Mouse (Mus musculus): ENCODE data around the gene Bcl2l11.

Gene Bcl2l11

DNA sequence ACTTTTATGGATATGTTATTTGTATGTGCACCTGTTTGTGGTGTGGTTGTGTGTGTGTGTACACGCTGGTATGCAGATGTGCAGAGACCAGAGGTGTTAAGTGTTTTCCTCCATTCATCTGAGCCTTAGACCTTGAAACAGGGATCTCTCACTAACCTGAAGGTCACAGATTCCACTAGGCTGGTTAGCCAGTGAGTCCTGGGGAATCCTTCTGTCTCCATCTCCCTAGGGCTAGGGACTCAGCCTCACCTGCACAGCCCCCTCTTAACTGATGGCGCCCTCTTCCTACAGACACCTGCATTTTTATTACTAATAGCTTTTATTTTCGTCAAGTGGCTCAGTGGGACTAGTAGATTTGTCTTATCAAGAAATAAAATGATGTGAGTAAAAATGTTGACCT is 14.3 kb downstream of the Bcl2l11 start:
- no peak for DNase-seq

DNA sequence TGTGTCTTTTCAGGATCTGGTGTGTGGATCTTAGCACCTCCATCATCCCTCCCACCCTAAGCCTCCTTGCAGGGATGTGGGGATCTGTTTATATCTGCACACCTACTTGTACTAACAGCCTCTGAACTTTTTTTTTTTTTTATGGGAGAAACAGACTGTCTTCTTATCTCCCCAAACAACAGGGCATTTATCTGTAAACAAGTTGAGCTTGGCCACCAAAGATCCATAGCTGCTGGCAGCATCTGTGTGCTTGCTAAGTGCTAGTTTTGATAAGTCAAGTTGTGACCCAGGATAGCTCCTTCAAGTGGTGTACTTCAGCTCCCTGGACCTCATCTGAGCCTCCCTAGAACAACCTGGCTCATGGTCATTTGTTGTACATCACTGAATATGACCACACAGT is 18.2 kb downstream of the Bcl2l11 start:
- no peak for DNase-seq

- peak in 1 of 2 experiments; percentile 33 for DNase-seq
Observed at GRCm38 (mm10) chr2:128145433-128145832, 19.6 kb downstream of the Bcl2l11 start.

GRCm38 (mm10) chr2:128149596-128149995 is 23.8 kb downstream of the Bcl2l11 start:
- DNase-seq = no peak

GRCm38 (mm10) chr2:128152211-128152610 is 26.4 kb downstream of the Bcl2l11 start:
- DNase-seq = no peak

DNA sequence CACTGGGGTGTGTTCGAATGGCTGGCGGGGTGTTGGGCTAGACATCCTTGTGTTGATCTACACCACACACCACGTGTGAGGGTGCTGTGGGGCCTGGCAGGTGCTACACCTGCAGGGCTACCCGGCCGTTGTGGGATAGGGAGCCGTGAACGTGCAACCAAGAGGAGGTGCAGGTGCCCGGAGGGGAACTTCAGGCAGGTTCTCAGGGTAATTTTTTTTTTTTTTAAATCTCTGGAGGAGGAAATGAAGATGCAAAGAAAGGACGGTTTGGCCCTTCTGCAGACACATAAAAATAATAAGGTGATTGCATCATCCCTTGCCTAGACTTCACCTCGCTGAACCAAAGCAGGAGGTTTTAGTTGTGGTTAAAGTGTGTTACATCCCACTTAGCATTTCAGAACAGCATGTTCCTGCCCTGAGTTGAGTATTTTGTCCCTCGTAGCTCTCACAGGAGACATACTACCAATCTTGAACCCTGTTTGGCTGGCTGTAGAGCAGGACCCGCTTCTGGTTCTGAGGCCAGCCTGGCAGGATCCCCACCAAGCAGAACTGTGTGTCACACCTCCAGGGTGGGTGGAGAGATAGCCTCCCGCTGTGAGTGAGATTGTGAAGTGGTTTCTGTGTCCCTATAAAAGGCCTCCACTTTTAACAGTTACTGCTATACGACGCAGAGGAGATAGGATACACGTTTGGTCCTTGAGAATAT is 27.2 kb downstream of the Bcl2l11 start:
- no peak for DNase-seq

GRCm38 (mm10) chr2:128153551-128153910 is 27.7 kb downstream of the Bcl2l11 start:
- DNase-seq = no peak

- peak; percentile 60 to 76 for DNase-seq
Observed at GRCm38 (mm10) chr2:128155412-128156066, 29.7 kb downstream of the Bcl2l11 start.

GRCm38 (mm10) chr2:128156067-128156462 is 30.2 kb downstream of the Bcl2l11 start:
- DNase-seq = no peak

- no peak for DNase-seq
Observed at GRCm38 (mm10) chr2:128156557-128157412, 30.9 kb downstream of the Bcl2l11 start.

DNA sequence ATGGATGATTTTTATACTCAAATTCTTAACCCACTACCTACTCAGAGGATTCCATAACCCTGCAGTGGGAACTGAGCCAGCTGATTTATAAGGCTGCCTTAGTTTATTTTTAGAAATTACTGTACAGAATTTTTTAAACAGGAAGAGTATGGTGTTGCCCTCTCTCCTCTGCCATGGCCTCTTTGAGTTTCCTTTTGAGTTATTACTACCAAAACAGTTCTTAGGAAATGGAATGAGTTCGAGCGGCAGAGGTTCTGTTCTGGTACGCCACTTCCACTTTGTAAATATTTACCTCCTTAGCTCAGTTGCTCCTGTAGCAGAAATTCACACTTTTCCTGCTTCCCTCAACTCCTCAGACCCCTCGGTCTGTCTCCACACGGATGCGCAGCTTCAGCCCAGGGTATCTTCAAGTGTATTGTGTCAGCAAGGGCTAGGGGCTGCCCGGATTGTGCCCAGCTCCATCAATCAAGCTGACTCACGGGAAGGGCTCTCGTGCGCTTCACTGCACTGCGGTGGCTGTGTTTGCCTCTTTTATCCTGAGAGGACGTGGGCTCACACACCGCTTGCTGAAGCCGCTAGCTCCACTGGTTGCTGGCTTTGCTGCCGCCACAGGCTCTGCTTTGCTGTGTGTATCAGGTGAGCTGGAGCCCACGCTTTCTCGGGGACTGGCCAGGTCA is 33.0 kb downstream of the Bcl2l11 start:
- no peak for DNase-seq

GRCm38 (mm10) chr2:128159619-128160125 is 33.8 kb downstream of the Bcl2l11 start:
- no peak for DNase-seq

- no peak for DNase-seq
Observed at GRCm38 (mm10) chr2:128163177-128163576, 37.3 kb downstream of the Bcl2l11 start.

DNA sequence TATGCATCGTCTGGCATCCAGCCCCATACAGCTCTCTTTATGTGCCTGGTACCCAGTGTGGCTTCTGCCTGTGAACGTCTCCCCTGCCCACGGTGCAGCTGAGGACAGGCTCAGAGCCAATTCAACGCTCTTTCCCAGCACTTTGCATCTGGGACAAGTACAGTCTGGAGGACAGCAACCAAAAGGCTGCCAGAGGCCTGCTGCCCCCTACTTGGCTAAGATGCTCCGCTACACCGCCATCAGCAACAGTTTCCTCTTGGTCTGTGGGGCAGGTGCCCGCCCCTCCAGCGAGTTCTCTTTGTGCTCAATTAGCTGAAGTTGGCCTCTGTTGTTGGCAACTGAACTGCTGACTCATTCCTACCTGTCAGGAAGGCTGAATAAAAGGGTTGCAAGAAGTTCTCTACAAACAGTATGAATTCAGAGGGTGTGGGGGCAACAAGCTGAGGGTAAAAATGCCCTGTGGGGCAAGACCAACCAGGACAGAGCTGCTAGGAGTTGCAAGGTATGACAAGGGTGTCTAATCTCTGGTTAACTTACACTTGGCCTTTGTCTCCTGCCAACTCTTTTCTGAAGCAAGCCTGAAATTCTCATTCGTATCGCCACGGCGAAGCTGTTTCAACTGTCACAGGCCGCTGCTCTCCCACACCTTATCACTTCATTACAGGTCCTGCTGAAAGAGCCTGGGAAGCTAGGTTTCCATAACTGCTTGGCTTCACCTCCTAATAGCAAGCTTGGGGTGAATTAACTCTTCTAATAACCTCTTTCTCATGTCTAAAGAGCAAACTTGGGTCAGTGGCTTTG is 41.0 kb downstream of the Bcl2l11 start:
- DNase-seq = peak; percentile 70 to 71

DNA sequence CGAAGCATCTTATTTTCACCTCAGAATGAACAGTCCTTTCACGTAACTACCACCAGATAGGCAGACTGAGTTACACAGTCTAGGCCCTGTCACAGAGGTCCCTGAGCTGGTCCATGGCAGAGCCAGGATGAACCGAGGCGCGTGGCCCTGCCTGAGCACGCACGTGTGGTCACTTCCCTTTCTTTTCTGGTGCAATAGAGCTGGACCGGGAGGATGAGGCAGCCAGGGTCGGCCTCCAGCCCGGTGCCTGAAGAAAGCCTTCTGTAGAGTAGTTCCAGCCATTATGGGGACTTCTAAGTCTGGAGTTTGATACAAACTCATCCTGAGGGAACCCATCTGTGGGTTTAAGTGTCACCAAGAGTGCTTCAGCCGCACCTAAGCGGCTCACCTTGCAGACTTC is 42.1 kb downstream of the Bcl2l11 start:
- no peak for DNase-seq

GRCm38 (mm10) chr2:128169486-128169885 is 43.6 kb downstream of the Bcl2l11 start:
- DNase-seq = no peak

- DNase-seq = no peak
Observed at GRCm38 (mm10) chr2:128169972-128170371, 44.1 kb downstream of the Bcl2l11 start.

GRCm38 (mm10) chr2:128170614-128171013 is 44.8 kb downstream of the Bcl2l11 start:
- no peak for DNase-seq

DNA sequence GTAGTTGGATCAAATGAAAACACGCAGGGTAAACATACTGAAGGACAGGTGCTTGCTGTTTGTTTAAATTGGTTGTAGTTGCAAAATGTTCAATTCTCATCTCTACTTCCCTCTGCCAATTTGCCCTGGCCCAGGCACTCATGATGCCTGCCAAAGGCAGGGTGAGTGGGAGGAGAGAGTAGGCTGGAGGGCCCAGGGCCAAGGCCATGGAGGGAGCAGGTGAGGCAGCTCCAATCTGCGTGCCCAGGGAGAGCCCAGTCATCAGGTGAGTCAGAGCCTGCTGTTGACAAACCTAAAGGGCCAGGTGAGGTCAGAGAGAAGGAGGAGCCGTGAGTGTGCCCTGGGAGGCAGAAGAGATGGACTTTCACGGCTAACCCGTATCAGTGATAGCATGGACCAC is 46.4 kb downstream of the Bcl2l11 start:
- no peak for DNase-seq

- no peak for DNase-seq
Observed at GRCm38 (mm10) chr2:128174176-128174575, 48.3 kb downstream of the Bcl2l11 start.

DNA sequence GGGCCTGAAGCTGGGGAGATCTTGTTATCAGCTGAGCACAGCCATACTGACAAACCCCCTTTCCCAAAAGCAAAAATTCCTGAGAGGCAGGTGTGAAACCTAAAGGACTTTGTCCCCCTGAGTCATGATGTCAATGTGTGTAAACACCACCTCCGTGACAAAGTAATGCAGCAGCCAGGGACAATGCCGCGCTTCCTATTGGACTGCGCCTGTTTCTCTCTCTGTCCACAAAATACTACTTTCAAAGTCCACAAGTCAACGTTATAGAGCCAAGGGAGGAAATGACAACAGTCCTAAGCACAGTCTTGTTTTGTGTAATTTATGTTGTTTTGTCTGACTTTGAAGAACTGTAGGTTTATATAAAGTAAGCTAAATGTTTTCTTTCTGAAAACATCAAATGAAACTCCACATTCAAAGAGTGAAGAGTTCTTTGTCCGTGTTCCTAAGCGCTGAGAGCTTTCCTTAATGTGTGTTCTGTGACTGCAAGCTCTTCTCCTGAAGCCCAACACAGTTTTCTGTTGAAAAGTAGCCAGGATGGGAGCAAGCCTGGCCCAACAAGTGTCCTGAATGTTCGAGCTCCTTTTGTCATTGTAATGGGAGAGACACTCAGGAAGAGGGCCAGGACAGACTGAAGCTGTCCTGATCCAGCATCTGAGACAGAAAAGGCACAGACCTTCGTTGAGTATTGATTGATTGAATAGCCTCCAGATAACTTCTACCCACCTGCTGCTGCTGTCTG is 48.9 kb downstream of the Bcl2l11 start:
- no peak for DNase-seq

Data from kidney, postnatal 36 days (tissue).